Mouse (Mus musculus) v-Abl transformed pro-B cells (cell line): ENCODE results near the gene Cpb2.

Experiments
- in situ Hi-C, 2 experiments: fragments of 400-800 bp; cut with MboI; formaldehyde crosslinking; loops; one replicate each; pipeline ENCODE4 v1.15.1; 2025; ENCODE audit not compliant: unreplicated experiment in 2 of 2

Cpb2 gene

GRCm38 (mm10) chr14:75237096-75237495, 5.0 kb upstream of the Cpb2 start:
- in situ Hi-C loops: loop anchor here in 1 of 2 experiments (10.0 kb wide), 1 partner anchor 408 kb away; the partner anchor contains the start of gene Erich6b

GRCm38 (mm10) chr14:75238054-75238692, 3.9 kb upstream of the Cpb2 start:
- in situ Hi-C loops: loop anchor here in 1 of 2 experiments (10.0 kb wide), 1 partner anchor 407 kb away; the partner anchor contains the start of gene Erich6b

- in situ Hi-C loops: no loop called here
Observed at GRCm38 (mm10) chr14:75246024-75247000, 4.2 kb downstream of the Cpb2 start.

- in situ Hi-C loops: loop anchor here in 1 of 2 experiments (25.0 kb wide), 1 partner anchor 1762 kb away; no protein-coding TSS in a partner anchor
Observed at GRCm38 (mm10) chr14:75250432-75250831, 8.3 kb downstream of the Cpb2 start.

GRCm38 (mm10) chr14:75256521-75256920, 14.4 kb downstream of the Cpb2 start:
- in situ Hi-C loops: loop anchor here in 1 of 2 experiments (25.0 kb wide), 1 partner anchor 1756 kb away; no protein-coding TSS in a partner anchor

- in situ Hi-C loops: loop anchor here in 1 of 2 experiments (25.0 kb wide), 1 partner anchor 1743 kb away; no protein-coding TSS in a partner anchor
Observed at GRCm38 (mm10) chr14:75269531-75269930, 27.4 kb downstream of the Cpb2 start.

- in situ Hi-C loops: loop anchor here in 1 of 2 experiments (10.0 to 25.0 kb wide), 2 partner anchors 565 to 833 kb away; partner anchors contain the start of genes Gpalpp1, Nufip1 and Tpt1
Observed at GRCm38 (mm10) chr14:75279716-75280115, 37.6 kb downstream of the Cpb2 start.

GRCm38 (mm10) chr14:75280406-75280805, 38.3 kb downstream of the Cpb2 start:
- in situ Hi-C loops: loop anchor here in 1 of 2 experiments (10.0 to 25.0 kb wide), 2 partner anchors 564 to 832 kb away; partner anchors contain the start of genes Gpalpp1, Nufip1 and Tpt1

GRCm38 (mm10) chr14:75283609-75284192, 41.6 kb downstream of the Cpb2 start:
- in situ Hi-C loops: loop anchor here in 1 of 2 experiments (10.0 to 25.0 kb wide), 2 partner anchors 561 to 829 kb away; partner anchors contain the start of genes Gpalpp1, Nufip1 and Tpt1

- in situ Hi-C loops: loop anchor here in 1 of 2 experiments (10.0 to 25.0 kb wide), 2 partner anchors 560 to 828 kb away; partner anchors contain the start of genes Gpalpp1, Nufip1 and Tpt1
Observed at GRCm38 (mm10) chr14:75284193-75284915, 42.3 kb downstream of the Cpb2 start, which contains the start of gene Zc3h13. Zc3h13 (plus strand) TSS chr14:75284373.

- in situ Hi-C loops: no loop called here
Observed at GRCm38 (mm10) chr14:75301081-75301480, 59.0 kb downstream of the Cpb2 start.

- in situ Hi-C loops: no loop called here
Observed at GRCm38 (mm10) chr14:75303807-75304206, 61.7 kb downstream of the Cpb2 start.

- in situ Hi-C loops: no loop called here
Observed at GRCm38 (mm10) chr14:75307855-75308254, 65.8 kb downstream of the Cpb2 start.

GRCm38 (mm10) chr14:75309336-75309992, 67.4 kb downstream of the Cpb2 start:
- in situ Hi-C loops: no loop called here

- in situ Hi-C loops: no loop called here
Observed at GRCm38 (mm10) chr14:75314484-75314883, 72.4 kb downstream of the Cpb2 start.

GRCm38 (mm10) chr14:75318736-75319135, 76.6 kb downstream of the Cpb2 start:
- in situ Hi-C loops: no loop called here

- in situ Hi-C loops: loop anchor here in 1 of 2 experiments (10.0 kb wide), 1 partner anchor 425 kb away; no protein-coding TSS in a partner anchor
Observed at GRCm38 (mm10) chr14:75320269-75320668, 78.2 kb downstream of the Cpb2 start.

- in situ Hi-C loops: loop anchor here in 1 of 2 experiments (10.0 kb wide), 1 partner anchor 421 kb away; no protein-coding TSS in a partner anchor
Observed at GRCm38 (mm10) chr14:75323354-75323753, 81.3 kb downstream of the Cpb2 start.

- in situ Hi-C loops: loop anchor here (10.0 to 25.0 kb wide), 3 partner anchors 266 to 759 kb away; no protein-coding TSS in a partner anchor
Observed at GRCm38 (mm10) chr14:75328062-75328461, 86.0 kb downstream of the Cpb2 start.
